Mouse (Mus musculus): ENCODE measurements around the gene Srp68.

- TF ChIP-seq ETS1 (IDR thresholded peaks at IDR 0.05; ENCODE audit: low read depth, low read length): no peak
- TF ChIP-seq USF1 (IDR thresholded peaks at IDR 0.05; ENCODE audit: low read depth, low read length): no peak
- TF ChIP-seq POLR2A (IDR thresholded peaks at IDR 0.05; ENCODE audit: control insufficient read depth in 1 of 2, insufficient read depth in 1 of 2, low read depth in 1 of 2, low read length in 2 of 2, poor library complexity in 1 of 2): no peak
- no peak for TF ChIP-seq MAFK (IDR thresholded peaks at IDR 0.05; ENCODE audit: borderline replicate concordance, low read depth, low read length)
- no peak for TF ChIP-seq UBTF (IDR thresholded peaks at IDR 0.05; ENCODE audit: borderline replicate concordance, insufficient read depth, low read depth, low read length)
Measured at GRCm38 (mm10) chr11:116218263-116218662, 55.8 kb downstream of the Srp68 start.
